9 mouse cellular contexts compared by ENCODE assay signal in the genomic region with DNA sequence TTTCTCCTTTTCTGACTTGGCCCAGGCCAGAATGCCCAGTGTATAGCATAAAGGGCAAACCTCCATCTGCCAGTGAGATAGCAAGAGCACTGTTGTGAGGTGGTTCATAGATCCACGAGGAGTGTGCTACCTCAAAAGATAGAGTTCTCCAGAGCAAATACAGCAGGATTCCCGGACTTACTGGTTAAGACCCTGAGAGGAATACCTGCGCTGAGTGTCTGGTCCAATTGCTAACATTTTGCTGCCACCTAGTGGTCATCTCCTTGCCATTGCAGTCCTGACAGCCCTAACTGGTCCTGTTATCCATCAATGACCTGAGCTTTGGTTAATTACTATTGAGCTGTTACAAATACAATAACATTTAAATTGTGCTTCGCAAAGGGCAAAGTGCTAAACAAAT.
A peak's percentile ranks its signal among the peaks of the same experiment; 100 is the strongest.
DNase-seq lines count a peak whose midpoint lies in the region; ATAC-seq and TF ChIP-seq lines count a peak whose summit lies in the region.
"Had no signal": no experiment of that assay in that cellular context is flagged by ENCODE, and none has a peak within 500 bp of the region (broad histone marks: within the 10 kb centered on the region; RNA-seq: fewer than 3 reads in every experiment).

No protein-coding gene starts in this region.

- no peak overlapping the region for H3K9ac ChIP-seq in heart, adult 2 months (ENCODE audit: low read depth, low read length)
- H3K9ac ChIP-seq in limb, embryonic 14.5 days (ENCODE audit: low read depth, low read length, severe bottlenecking): no peak overlapping the region
- H3K9ac ChIP-seq: embryonic facial prominence, embryonic 13.5 days had no signal

- no peak; the same call in 1 of the 2 replicates for TF ChIP-seq CTCF in heart, adult 2 months (IDR thresholded peaks at IDR 0.05)

- no peaks in the 10 kb centered on the region for H3K36me3 ChIP-seq in heart, adult 2 months (ENCODE audit: control insufficient read depth, insufficient read depth, low read length)
- H3K36me3 ChIP-seq in limb, embryonic 14.5 days (ENCODE audit: control insufficient read depth, insufficient read depth, low read length): no peaks in the 10 kb centered on the region
- H3K36me3 ChIP-seq: embryonic facial prominence, embryonic 13.5 days had no signal

- no peak overlapping the region for H3K4me2 ChIP-seq in limb, embryonic 14.5 days (replicated peaks; ENCODE audit: low read depth, low read length, severe bottlenecking)
- H3K4me2 ChIP-seq: embryonic facial prominence, embryonic 13.5 days had no signal

- peak; percentile 72; the same call in 1 of the 2 replicates for ATAC-seq in limb, embryonic 14.5 days (ENCODE audit: low FRiP score, low read depth)
- ATAC-seq in monocyte, adult 5-6 weeks (replicated peaks; ENCODE audit: insufficient number of reproducible peaks, low FRiP score, low TSS enrichment, poor library complexity, severe bottlenecking): peak; percentile 83

- no peaks in the 10 kb centered on the region for H3K4me1 ChIP-seq in heart, adult 2 months (ENCODE audit: control insufficient read depth, insufficient read depth, low read length)
- H3K4me1 ChIP-seq in limb, embryonic 14.5 days (ENCODE audit: control insufficient read depth, insufficient read depth, low read length): no peaks in the 10 kb centered on the region
- H3K4me1 ChIP-seq: embryonic facial prominence, embryonic 13.5 days had no signal

- H3K27ac ChIP-seq in heart, adult 2 months: no peak overlapping the region
- H3K27ac ChIP-seq in limb, embryonic 14.5 days (replicated peaks; ENCODE audit: low read depth, low read length): no peak overlapping the region
- H3K27ac ChIP-seq: embryonic facial prominence, embryonic 13.5 days had no signal

- H3K27me3 ChIP-seq in heart, adult 2 months (ENCODE audit: control insufficient read depth, insufficient read depth, low read length): no peaks in the 10 kb centered on the region
- no peaks in the 10 kb centered on the region for H3K27me3 ChIP-seq in limb, embryonic 14.5 days (ENCODE audit: control insufficient read depth, insufficient read depth, low read length)
- H3K27me3 ChIP-seq: embryonic facial prominence, embryonic 13.5 days had no signal

- H3K9me3 ChIP-seq in limb, embryonic 14.5 days (ENCODE audit: control insufficient read depth, low read length): no peaks in the 10 kb centered on the region
- H3K9me3 ChIP-seq: embryonic facial prominence, embryonic 13.5 days had no signal

- H3K4me3 ChIP-seq in heart, adult 2 months: no peak overlapping the region
- no peak overlapping the region for H3K4me3 ChIP-seq in limb, embryonic 14.5 days (replicated peaks; ENCODE audit: low read length)
- H3K4me3 ChIP-seq: embryonic facial prominence, embryonic 13.5 days had no signal

- WGBS in heart, adult 2 months: 4% methylated on average over 4 of the region's 4 CpGs
- WGBS in limb, embryonic 14.5 days: 2% methylated on average over 4 of the region's 4 CpGs

- DNase-seq in A20 (ENCODE audit: low read depth, low spot score): peak; percentile 73
- DNase-seq in adrenal gland, adult 2 months: peak; percentile 48
- peak; percentile 91 for DNase-seq in embryo, embryonic 11 days
- DNase-seq in heart, adult 2 months: peak; percentile 43 to 47
- DNase-seq in kidney, adult 9 months: peak; percentile 76
- DNase-seq in limb, embryonic 14.5 days (ENCODE audit: low spot score): peak; percentile 97
- DNase-seq in spleen, postnatal 4 days (ENCODE audit: low spot score in 2 of 2): peak; percentile 34 to 65

- no peaks in the 10 kb centered on the region for H3K79me2 ChIP-seq in heart, adult 2 months (replicated peaks; ENCODE audit: control insufficient read depth, insufficient read depth, low read length)

- TF ChIP-seq POLR2A in heart, adult 2 months (IDR thresholded peaks at IDR 0.05; ENCODE audit: insufficient read depth, low read depth, low read length): no peak
- no peak for TF ChIP-seq POLR2A in limb, embryonic 14.5 days (IDR thresholded peaks at IDR 0.05; ENCODE audit: borderline replicate concordance, extremely low read depth, insufficient read depth, insufficient read length)

- intact Hi-C loops in heart, adult 2 months (cut with DNase I): loop anchor here (1.0 to 5.0 kb wide), 5 partner anchors 166 to 983 kb away; no protein-coding TSS in a partner anchor

- TF ChIP-seq EP300 in heart, adult 2 months (IDR thresholded peaks at IDR 0.05; ENCODE audit: insufficient read depth, low read depth, low read length): peak; percentile 70; the same call in 1 of the 2 replicates

Comparison
In these comparisons a context has a peak if more than half of its experiments do, and no peak if none do; other contexts are left out.
1. DNase-seq: peak in every context shown above with its lines; median percentile 97 in limb, embryonic 14.5 days; 91 in embryo, embryonic 11 days; 76 in kidney, adult 9 months; 73 in A20; 50 in spleen, postnatal 4 days; 48 in adrenal gland, adult 2 months; 45 in heart, adult 2 months.